Mouse (Mus musculus): Measurements from ENCODE around the gene Tnr. TPM values are rescaled to one million over a fixed set of nuclear protein-coding genes. Genes with fewer than 3 reads are reported as not detected.

Gene Tnr
- polyA plus RNA-seq, 1 experiment from 2014 or later: not detected

DNA sequence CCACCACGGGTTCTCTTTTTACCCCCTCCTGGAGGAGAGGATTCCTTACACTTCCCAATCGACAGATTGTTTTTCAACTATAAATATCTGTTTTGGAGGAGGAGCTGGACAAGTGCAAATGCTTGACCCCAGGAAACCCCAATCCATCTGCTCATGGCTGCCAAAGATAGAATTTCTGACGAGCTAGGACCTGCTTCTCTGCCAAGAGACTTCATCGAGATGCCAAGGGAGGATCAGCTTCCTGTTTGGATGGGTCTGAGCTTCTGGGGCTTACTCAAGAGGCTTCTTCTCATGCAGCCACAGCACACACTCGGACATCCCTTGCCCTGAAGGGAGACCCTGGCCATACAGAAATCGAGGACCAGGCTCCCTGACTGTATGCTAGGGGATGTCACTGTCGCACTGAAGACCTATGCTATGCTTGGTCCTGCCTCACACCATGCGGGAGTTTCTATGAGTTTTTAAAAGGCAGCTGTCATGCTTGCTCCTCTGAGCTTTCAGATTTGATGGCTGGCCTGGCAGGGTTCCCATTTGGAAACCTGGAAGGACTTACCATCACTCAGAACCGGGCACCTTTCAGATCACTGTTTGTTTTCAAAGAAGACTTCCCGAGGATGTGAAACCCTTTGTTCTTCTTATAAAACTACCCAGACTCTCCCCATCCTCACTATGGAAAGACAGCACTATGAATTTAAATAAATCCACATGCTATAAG is 154.8 kb downstream of the Tnr start:
- 48% methylated on average over 10 of the region's 10 CpGs for WGBS
- H3K4me1 ChIP-seq (ENCODE audit: insufficient read depth): no peaks in the 10 kb centered on the region
- H3K4me2 ChIP-seq: no peak overlapping the region
- no peak for ATAC-seq (ENCODE audit: insufficient read depth)
- no peaks in the 10 kb centered on the region for H3K27me3 ChIP-seq (ENCODE audit: insufficient read depth, low read length)
- H3K36me3 ChIP-seq (ENCODE audit: insufficient read depth): no peaks in the 10 kb centered on the region
- no peak overlapping the region for H3K4me3 ChIP-seq (ENCODE audit: low read depth, low read length)
- no peaks in the 10 kb centered on the region for H3K9me3 ChIP-seq (ENCODE audit: low read depth, low read length)
- H3K27ac ChIP-seq (ENCODE audit: low read depth): no peak overlapping the region
- no peak for TF ChIP-seq CTCF (IDR thresholded peaks at IDR 0.05; ENCODE audit: low read depth)
- H3K9ac ChIP-seq: no peak overlapping the region
- peak; percentile 7 for DNase-seq

DNA sequence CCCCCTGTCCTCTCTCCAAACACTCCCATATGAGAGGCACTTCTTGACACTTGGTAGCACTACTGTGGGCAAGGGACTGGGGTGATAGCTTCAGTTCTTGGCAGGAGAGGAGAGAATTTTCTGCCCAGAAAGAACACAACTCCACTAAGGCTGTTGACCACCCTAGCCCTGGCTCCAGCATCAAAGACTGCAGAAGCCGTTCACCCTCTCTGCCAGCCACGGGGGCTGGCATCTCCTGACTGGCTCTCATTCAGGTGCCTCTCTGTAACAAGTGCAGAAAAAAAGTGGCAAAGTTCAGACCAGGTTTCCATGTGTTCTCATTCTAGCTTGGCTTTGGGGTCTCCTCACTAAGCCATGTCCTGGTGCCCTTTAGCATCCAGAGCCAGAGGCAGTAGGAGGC is 157.7 kb downstream of the Tnr start:
- no peak for DNase-seq
- no peak for ATAC-seq (ENCODE audit: insufficient read depth)
- TF ChIP-seq CTCF (IDR thresholded peaks at IDR 0.05; ENCODE audit: low read depth): no peak
- Histone ChIP-seq H3K27ac (ENCODE audit: low read depth) (no peak overlapping the region), H3K27me3 (ENCODE audit: insufficient read depth, low read length) (no peaks in the 10 kb centered on the region), H3K9me3 (ENCODE audit: low read depth, low read length) (no peaks in the 10 kb centered on the region), H3K4me3 (ENCODE audit: low read depth, low read length) (no peak overlapping the region), H3K36me3 (ENCODE audit: insufficient read depth) (no peaks in the 10 kb centered on the region), H3K4me1 (ENCODE audit: insufficient read depth) (no peaks in the 10 kb centered on the region), H3K9ac (no peak overlapping the region), H3K4me2 (no peak overlapping the region)
- WGBS: 51% methylated on average over 2 of the region's 2 CpGs

DNA sequence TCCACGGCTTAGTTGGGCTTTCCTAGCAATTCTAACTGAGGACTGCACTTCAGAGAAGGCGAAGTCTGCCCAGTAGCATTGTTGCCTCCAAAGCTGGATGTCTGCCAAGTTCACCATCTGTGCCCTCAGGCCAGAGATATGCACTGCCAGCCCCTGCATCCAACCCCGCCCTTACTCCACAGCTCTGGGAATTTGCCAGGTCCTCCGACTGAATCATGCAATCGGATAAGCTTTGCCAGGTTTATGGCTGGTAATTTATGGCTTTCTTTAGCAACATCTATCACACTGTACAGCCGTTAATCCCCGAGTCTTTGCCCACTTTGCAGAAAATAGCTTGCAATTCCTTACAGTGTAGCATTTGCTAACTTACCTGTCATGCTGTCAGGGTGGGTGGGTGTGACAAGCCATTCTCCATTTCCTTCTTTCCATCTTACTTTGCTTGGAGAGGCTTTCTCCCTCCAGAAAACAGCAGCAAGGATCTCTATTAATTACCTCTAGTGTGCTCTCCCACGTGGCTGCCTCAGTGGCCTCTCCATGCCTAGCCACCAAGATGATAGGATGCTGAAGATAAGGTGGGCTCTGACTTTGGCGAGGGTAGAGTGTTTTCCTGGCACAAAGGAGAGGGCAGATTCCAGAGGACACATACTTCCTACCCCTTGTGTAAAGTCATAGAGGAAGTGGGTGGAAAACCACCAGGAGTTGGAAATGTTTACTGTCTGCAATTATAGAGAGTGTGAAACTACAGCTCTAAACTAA is 163.1 kb downstream of the Tnr start:
- peak; percentile 70; the same call in 1 of the 2 replicates for ATAC-seq (ENCODE audit: insufficient read depth)
- 38% methylated on average over 9 of the region's 9 CpGs for WGBS
- Histone ChIP-seq H3K4me1 (ENCODE audit: insufficient read depth) (no peaks in the 10 kb centered on the region), H3K9me3 (ENCODE audit: low read depth, low read length) (no peaks in the 10 kb centered on the region), H3K9ac (no peak overlapping the region), H3K4me3 (ENCODE audit: low read depth, low read length) (no peak overlapping the region), H3K27ac (ENCODE audit: low read depth) (no peak overlapping the region), H3K36me3 (ENCODE audit: insufficient read depth) (no peaks in the 10 kb centered on the region), H3K27me3 (ENCODE audit: insufficient read depth, low read length) (no peaks in the 10 kb centered on the region), H3K4me2 (no peak overlapping the region)
- no peak for TF ChIP-seq CTCF (IDR thresholded peaks at IDR 0.05; ENCODE audit: low read depth)
- DNase-seq: peak; percentile 75

DNA sequence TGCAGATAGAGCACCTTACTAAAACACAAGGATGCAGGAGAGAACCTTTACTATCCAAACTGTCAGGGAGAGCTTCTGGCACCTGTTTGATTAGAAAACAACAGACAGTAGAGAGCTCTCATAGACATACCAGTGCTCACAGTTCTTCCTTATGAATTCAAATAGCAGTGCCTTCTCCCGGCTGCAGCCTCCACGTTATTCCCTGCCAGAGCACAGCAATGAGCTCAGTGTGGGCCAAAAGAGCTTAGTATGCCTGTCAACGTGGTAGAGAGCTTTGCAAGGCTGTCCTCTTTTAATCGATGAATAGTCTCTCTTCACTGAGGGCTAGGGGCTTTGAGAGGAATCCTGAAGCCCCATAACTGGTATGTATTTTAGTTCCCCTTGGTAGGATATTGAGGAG is 173.1 kb downstream of the Tnr start:
- WGBS: 53% methylated on average over 4 of the region's 4 CpGs
- Histone ChIP-seq H3K4me2 (no peak overlapping the region), H3K4me3 (ENCODE audit: low read depth, low read length) (no peak overlapping the region), H3K36me3 (ENCODE audit: insufficient read depth) (no peaks in the 10 kb centered on the region), H3K27me3 (ENCODE audit: insufficient read depth, low read length) (no peaks in the 10 kb centered on the region), H3K9ac (no peak overlapping the region), H3K27ac (ENCODE audit: low read depth) (no peak overlapping the region), H3K9me3 (ENCODE audit: low read depth, low read length) (no peaks in the 10 kb centered on the region), H3K4me1 (ENCODE audit: insufficient read depth) (no peaks in the 10 kb centered on the region)
- no peak for DNase-seq
- no peak for TF ChIP-seq CTCF (IDR thresholded peaks at IDR 0.05; ENCODE audit: low read depth)
- ATAC-seq (ENCODE audit: insufficient read depth): no peak

DNA sequence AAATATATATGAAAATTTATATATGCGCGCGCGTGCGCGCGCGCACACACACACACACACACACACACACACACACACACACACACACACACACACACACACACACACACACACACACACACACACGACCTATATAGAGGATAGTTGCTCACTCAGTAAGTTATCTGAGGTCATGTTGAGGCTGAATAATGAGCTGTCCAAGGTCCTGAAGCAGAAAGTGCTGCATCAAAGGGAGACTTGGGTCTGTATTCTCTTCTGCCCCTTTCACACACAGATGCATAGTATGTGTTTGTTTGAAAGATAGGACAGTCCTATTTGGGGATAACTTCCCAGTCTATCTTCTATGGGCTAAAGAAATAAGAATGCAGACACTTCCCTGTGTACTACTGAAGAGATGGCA is 178.5 kb downstream of the Tnr start:
- Histone ChIP-seq H3K9ac (no peak overlapping the region), H3K4me1 (ENCODE audit: insufficient read depth) (no peaks in the 10 kb centered on the region), H3K4me3 (ENCODE audit: low read depth, low read length) (no peak overlapping the region), H3K4me2 (no peak overlapping the region), H3K36me3 (ENCODE audit: insufficient read depth) (no peaks in the 10 kb centered on the region), H3K27me3 (ENCODE audit: insufficient read depth, low read length) (no peaks in the 10 kb centered on the region), H3K27ac (ENCODE audit: low read depth) (no peak overlapping the region), H3K9me3 (ENCODE audit: low read depth, low read length) (no peaks in the 10 kb centered on the region)
- no peak for TF ChIP-seq CTCF (IDR thresholded peaks at IDR 0.05; ENCODE audit: low read depth)
- ATAC-seq (ENCODE audit: insufficient read depth) (no peak), DNase-seq (peak; percentile 90)
- WGBS: 71% methylated on average over 9 of the region's 9 CpGs

DNA sequence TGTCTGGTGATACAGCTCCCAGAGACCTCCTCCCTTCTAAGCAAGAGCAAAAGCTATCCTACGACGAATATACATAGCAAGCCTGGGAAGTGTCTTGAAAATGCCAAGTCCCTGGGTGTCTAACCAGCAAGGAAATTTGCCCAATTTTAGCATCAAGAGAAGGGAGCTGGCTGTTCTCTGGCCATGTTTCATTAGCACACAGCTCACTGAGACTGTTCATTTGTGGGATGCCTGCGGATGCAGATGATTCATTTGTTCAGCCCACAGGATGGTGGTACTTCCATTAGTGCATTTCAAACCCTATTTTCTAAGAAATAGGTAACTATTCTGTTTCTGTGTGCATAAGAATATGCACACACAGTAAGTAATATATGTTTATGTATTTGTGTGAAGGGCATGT is 181.4 kb downstream of the Tnr start:
- H3K4me3 ChIP-seq (ENCODE audit: low read depth, low read length): no peak overlapping the region
- no peaks in the 10 kb centered on the region for H3K9me3 ChIP-seq (ENCODE audit: low read depth, low read length)
- DNase-seq (no peak), ATAC-seq (ENCODE audit: insufficient read depth) (no peak)
- no peak overlapping the region for H3K4me2 ChIP-seq
- no peak for TF ChIP-seq CTCF (IDR thresholded peaks at IDR 0.05; ENCODE audit: low read depth)
- no peaks in the 10 kb centered on the region for H3K4me1 ChIP-seq (ENCODE audit: insufficient read depth)
- H3K9ac ChIP-seq: no peak overlapping the region
- no peaks in the 10 kb centered on the region for H3K27me3 ChIP-seq (ENCODE audit: insufficient read depth, low read length)
- 84% methylated on average over 3 of the region's 3 CpGs for WGBS
- no peak overlapping the region for H3K27ac ChIP-seq (ENCODE audit: low read depth)
- no peaks in the 10 kb centered on the region for H3K36me3 ChIP-seq (ENCODE audit: insufficient read depth)

DNA sequence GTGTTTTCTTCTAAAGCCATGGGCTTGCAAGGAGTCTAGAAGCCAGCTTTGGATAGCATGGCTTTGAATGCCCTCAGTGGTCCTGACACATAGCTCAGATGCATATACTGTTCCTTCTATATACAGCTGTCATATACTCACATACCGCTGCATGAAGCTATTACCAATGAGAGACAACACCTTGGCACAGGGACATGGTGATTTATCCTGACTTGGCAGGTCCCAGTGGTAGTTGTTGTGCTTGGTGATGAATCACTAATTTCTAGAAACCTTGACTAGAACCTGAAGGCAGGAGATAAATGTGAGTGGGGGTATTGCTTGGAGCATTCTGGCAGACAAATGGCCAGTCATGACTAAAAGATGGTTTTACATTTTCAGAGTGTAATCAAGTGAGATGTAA is 192.7 kb downstream of the Tnr start:
- WGBS: 68% methylated on average over 1 of the region's 1 CpGs
- DNase-seq (no peak), ATAC-seq (ENCODE audit: insufficient read depth) (no peak)

More for the DNA sequence above, 192.7 kb downstream of the Tnr start:
- Histone ChIP-seq H3K27me3 (ENCODE audit: insufficient read depth, low read length) (no peaks in the 10 kb centered on the region), H3K9ac (no peak overlapping the region), H3K36me3 (ENCODE audit: insufficient read depth) (no peaks in the 10 kb centered on the region), H3K4me1 (ENCODE audit: insufficient read depth) (no peaks in the 10 kb centered on the region), H3K27ac (ENCODE audit: low read depth) (no peak overlapping the region), H3K9me3 (ENCODE audit: low read depth, low read length) (no peaks in the 10 kb centered on the region), H3K4me2 (no peak overlapping the region), H3K4me3 (ENCODE audit: low read depth, low read length) (no peak overlapping the region)
- TF ChIP-seq CTCF (IDR thresholded peaks at IDR 0.05; ENCODE audit: low read depth): no peak

All from lung, embryonic 14.5 days (tissue).